Mouse (Mus musculus): ENCODE data around the gene Scand1. TPM values are rescaled to one million over a fixed set of nuclear protein-coding genes. Genes with fewer than 3 reads are reported as not detected.

Scand1 gene
- 10 to 100 TPM; 78.9 to 85.9 TPM for total RNA-seq (2021)
- 18.9 and 46.2 TPM in 2 replicates for polyA plus RNA-seq (2012; rRNA removed)
- long read RNA-seq, transcript Scand1-201 (2 exons, 759 nt): major isoform, 55 of 81 reads
- long read RNA-seq, partial matches to known transcripts: 0 of 81 reads
- long read RNA-seq, other reads (novel, unspliced or antisense): 26 of 81 reads

DNA sequence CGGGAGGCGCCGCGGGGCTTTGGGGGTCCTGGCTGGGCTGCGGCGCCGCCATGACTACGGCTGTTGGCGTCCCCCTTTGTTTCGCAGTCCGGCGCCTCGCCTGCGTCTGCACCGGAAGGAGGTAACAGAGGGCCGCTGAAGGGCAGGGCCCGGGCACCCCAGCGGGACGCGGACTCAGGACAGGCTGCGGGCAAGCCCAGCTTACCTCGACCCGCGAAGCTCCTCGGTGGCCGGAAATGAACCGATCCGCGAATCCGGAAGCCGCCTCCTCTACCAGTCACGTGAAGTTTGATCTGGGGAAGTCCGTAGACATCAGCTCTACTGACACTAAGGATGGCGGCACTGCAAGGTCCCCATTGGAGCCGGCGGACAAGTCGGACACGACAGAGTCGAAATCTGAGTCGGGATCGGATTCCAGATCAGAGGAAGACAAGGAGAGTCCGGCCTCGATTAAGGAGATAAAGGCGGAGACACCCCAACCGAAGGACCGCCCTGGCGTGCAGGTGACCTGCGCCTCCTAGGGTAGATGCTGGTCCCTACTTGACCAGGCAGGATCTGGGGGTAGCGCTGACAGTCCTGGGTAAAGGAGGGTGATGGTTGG, at the start of gene Scand1, which contains the start of gene Cnbd2:
Gene Scand1, minus strand, starts transcription at position 408 of the 601 bp plus-strand sequence.
Gene Cnbd2, plus strand, starts transcription at position 3 of the 601 bp plus-strand sequence.
- no peaks in the 10 kb centered on the region for H3K36me3 ChIP-seq (ENCODE audit: control insufficient read depth, insufficient read depth, low read length)
- peak within 1 kb of the TSS; percentile 71 for H3K4me3 ChIP-seq
- H3K79me2 ChIP-seq (replicated peaks; ENCODE audit: control insufficient read depth, insufficient read depth, low read length): no peaks in the 10 kb centered on the region
- peak; percentile 87 to 89 for DNase-seq
- no peaks in the 10 kb centered on the region for H3K27me3 ChIP-seq (ENCODE audit: control insufficient read depth, insufficient read depth, low read length)
- peak; percentile 27 for TF ChIP-seq CTCF (IDR thresholded peaks at IDR 0.05)
- TF ChIP-seq POLR2A (IDR thresholded peaks at IDR 0.05; ENCODE audit: insufficient read depth, low read depth, low read length): peak; percentile 81
- 0 out of 2 replicates have a peak, but pooled peaks have one; percentile 47 for TF ChIP-seq EP300 (IDR thresholded peaks at IDR 0.05; ENCODE audit: insufficient read depth, low read depth, low read length)
- peak within 1 kb of the TSS; percentile 92 for H3K27ac ChIP-seq
- under 1% methylated on average over 49 of the region's 49 CpGs for WGBS
- H3K9ac ChIP-seq (ENCODE audit: low read depth, low read length): peak within 1 kb of the TSS; percentile 76
- peaks cover 2% of the 10 kb centered on the region; the same call in 1 of the 2 replicates for H3K4me1 ChIP-seq (ENCODE audit: control insufficient read depth, insufficient read depth, low read length)
- intact Hi-C loops (cut with DNase I): no loop called here

DNA sequence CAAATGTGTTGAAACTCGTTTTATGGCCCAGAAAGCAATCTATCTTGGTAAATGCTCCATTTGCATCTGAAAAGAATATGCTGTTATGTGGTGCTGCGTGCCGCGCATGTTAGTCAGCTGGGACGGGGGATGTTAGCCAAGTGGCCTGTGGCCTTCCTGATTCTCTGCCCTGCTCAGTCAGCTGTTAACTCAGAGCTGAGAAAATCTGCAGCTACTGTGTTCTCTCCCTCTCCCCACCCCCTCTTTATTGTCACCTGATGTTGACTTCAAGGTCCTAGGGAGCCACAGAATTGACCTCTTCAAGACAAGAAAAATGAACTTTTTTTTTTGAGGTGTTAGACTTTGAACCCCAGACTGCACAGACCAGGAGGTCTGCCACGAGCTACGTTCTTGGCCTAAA, 43.5 kb upstream of the Scand1 start:
- H3K27ac ChIP-seq: no peak overlapping the region
- WGBS: 68% methylated on average over 7 of the region's 7 CpGs
- H3K27me3 ChIP-seq (ENCODE audit: control insufficient read depth, insufficient read depth, low read length): no peaks in the 10 kb centered on the region
- DNase-seq: peak; percentile 20 to 35
- H3K9ac ChIP-seq (ENCODE audit: low read depth, low read length): no peak overlapping the region
- no peaks in the 10 kb centered on the region for H3K36me3 ChIP-seq (ENCODE audit: control insufficient read depth, insufficient read depth, low read length)
- no peaks in the 10 kb centered on the region for H3K79me2 ChIP-seq (replicated peaks; ENCODE audit: control insufficient read depth, insufficient read depth, low read length)
- no peak overlapping the region for H3K4me3 ChIP-seq
- peaks cover 3% of the 10 kb centered on the region; the same call in 1 of the 2 replicates for H3K4me1 ChIP-seq (ENCODE audit: control insufficient read depth, insufficient read depth, low read length)
- TF ChIP-seq POLR2A (IDR thresholded peaks at IDR 0.05; ENCODE audit: insufficient read depth, low read depth, low read length) (no peak), EP300 (IDR thresholded peaks at IDR 0.05; ENCODE audit: insufficient read depth, low read depth, low read length) (no peak), CTCF (IDR thresholded peaks at IDR 0.05) (no peak)
- intact Hi-C loops (cut with DNase I): no loop called here

DNA sequence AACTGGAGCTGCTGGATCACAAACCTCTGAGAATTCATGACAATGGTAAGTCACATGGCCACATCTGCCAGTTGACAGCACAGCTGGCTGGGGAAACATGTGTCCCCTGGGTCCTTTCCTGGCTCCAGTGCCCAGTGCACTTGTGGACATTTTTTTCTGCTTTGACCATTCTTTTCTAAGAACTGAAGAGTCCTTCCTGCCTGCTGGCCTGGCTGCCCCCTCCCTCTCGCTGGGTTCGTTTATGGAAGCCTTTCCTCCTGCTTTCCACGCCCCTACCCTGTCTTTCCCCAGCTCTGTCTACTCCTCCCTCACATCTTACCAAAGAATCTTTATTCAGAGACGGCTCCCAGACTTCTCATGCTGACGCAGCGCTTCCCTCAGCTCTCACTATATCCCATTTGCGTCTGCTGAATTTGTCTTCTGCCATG, 40.8 kb upstream of the Scand1 start:
- Histone ChIP-seq H3K9ac (ENCODE audit: low read depth, low read length) (no peak overlapping the region), H3K79me2 (replicated peaks; ENCODE audit: control insufficient read depth, insufficient read depth, low read length) (no peaks in the 10 kb centered on the region), H3K27me3 (ENCODE audit: control insufficient read depth, insufficient read depth, low read length) (no peaks in the 10 kb centered on the region), H3K36me3 (ENCODE audit: control insufficient read depth, insufficient read depth, low read length) (no peaks in the 10 kb centered on the region), H3K27ac (no peak overlapping the region), H3K4me1 (ENCODE audit: control insufficient read depth, insufficient read depth, low read length) (peaks cover 3% of the 10 kb centered on the region; the same call in 1 of the 2 replicates), H3K4me3 (no peak overlapping the region)
- peak; percentile 42 to 45 for DNase-seq
- TF ChIP-seq POLR2A (IDR thresholded peaks at IDR 0.05; ENCODE audit: insufficient read depth, low read depth, low read length) (no peak), CTCF (IDR thresholded peaks at IDR 0.05) (no peak), EP300 (IDR thresholded peaks at IDR 0.05; ENCODE audit: insufficient read depth, low read depth, low read length) (no peak)
- 31% methylated on average over 7 of the region's 7 CpGs for WGBS
- intact Hi-C loops (cut with DNase I): loop anchor here (5.0 kb wide), 1 partner anchor 36 kb away; no protein-coding TSS in a partner anchor

DNA sequence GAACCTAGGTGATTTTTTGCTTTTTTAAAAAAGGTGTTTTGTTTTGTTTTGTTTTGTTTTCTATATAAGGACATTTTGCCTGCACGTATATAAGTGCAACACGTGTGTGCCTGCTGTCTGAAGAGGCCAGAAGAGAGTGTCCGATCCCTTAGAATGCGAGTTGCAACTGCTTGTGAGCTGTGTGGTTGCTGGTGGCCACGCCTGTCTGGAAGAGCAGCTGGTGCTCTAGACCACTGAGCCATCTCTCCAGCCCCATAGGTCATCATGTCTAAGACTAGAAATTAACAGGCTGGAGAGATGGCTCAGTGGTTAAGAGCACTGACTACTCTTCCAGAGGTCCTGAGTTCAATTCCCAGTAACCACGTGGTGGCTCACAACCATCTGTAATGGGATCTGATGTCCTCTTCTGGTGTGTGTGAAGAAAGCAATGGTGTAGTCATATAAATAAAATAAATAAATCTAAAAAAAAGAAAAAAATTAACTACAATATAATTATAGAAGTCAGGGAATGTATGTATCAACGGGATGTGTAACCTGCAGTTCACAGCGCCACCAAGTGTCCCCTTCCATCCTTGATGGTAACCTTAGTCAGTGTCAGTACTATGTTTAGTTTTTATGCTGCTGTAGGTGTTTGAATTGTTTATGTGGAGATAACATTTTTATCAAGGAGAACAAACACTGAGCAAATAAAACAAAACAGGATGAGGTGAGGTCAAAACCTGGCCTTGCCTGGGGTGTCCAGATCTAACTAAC, 40.1 kb upstream of the Scand1 start:
- Histone ChIP-seq H3K4me1 (ENCODE audit: control insufficient read depth, insufficient read depth, low read length) (peaks cover 3% of the 10 kb centered on the region; the same call in 1 of the 2 replicates), H3K4me3 (no peak overlapping the region), H3K79me2 (replicated peaks; ENCODE audit: control insufficient read depth, insufficient read depth, low read length) (no peaks in the 10 kb centered on the region), H3K36me3 (ENCODE audit: control insufficient read depth, insufficient read depth, low read length) (no peaks in the 10 kb centered on the region), H3K27me3 (ENCODE audit: control insufficient read depth, insufficient read depth, low read length) (no peaks in the 10 kb centered on the region), H3K9ac (ENCODE audit: low read depth, low read length) (no peak overlapping the region), H3K27ac (no peak overlapping the region)
- no peak for DNase-seq
- TF ChIP-seq CTCF (IDR thresholded peaks at IDR 0.05) (peak; percentile 55), POLR2A (IDR thresholded peaks at IDR 0.05; ENCODE audit: insufficient read depth, low read depth, low read length) (no peak), EP300 (IDR thresholded peaks at IDR 0.05; ENCODE audit: insufficient read depth, low read depth, low read length) (no peak)
- 72% methylated on average over 8 of the region's 8 CpGs for WGBS
- intact Hi-C loops (cut with DNase I): loop anchor here (5.0 kb wide), 1 partner anchor 35 kb away; no protein-coding TSS in a partner anchor

DNA sequence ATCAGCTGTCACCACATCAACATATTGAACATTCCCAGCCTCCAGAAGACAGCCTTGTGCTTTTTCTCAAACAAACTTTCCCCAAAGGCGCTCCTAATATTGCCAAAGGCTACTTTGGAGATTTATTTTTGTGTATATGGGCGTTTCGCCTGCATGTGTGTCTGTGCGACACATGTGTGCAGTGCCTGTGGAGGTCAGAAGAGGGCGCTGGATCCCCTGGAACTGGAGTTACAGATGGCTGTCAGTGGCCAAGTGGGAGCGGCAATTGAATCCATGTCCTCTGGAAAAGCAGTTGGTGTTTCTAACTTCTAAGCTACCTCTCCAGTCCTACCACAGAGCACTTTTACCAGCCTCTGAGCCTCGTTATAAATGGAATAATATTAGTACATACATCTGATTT, 38.7 kb upstream of the Scand1 start:
- no peak overlapping the region for H3K27ac ChIP-seq
- peaks cover 3% of the 10 kb centered on the region; the same call in 1 of the 2 replicates for H3K4me1 ChIP-seq (ENCODE audit: control insufficient read depth, insufficient read depth, low read length)
- intact Hi-C loops (cut with DNase I): loop anchor here (5.0 kb wide), 1 partner anchor 34 kb away; no protein-coding TSS in a partner anchor
- no peak overlapping the region for H3K4me3 ChIP-seq
- H3K36me3 ChIP-seq (ENCODE audit: control insufficient read depth, insufficient read depth, low read length): no peaks in the 10 kb centered on the region
- no peak overlapping the region for H3K9ac ChIP-seq (ENCODE audit: low read depth, low read length)
- H3K27me3 ChIP-seq (ENCODE audit: control insufficient read depth, insufficient read depth, low read length): no peaks in the 10 kb centered on the region
- TF ChIP-seq EP300 (IDR thresholded peaks at IDR 0.05; ENCODE audit: insufficient read depth, low read depth, low read length) (no peak), CTCF (IDR thresholded peaks at IDR 0.05) (peak; percentile 22; the same call in 1 of the 2 replicates)
- WGBS: 88% methylated on average over 7 of the region's 7 CpGs
- DNase-seq: no peak
- H3K79me2 ChIP-seq (replicated peaks; ENCODE audit: control insufficient read depth, insufficient read depth, low read length): no peaks in the 10 kb centered on the region

Measured in heart, adult 2 months (tissue).